Mouse (Mus musculus) midbrain, embryonic 15.5 days (tissue): ENCODE measurements around the gene Mul1. TPM values are rescaled to one million over a fixed set of nuclear protein-coding genes. Genes with fewer than 3 reads are reported as not detected.

Experiments
- ATAC-seq: fragments of 200-750 bp; cut with Nextera tagmentation; replicated peaks from 2 replicates; pipeline ENCODE4 v1.8.0; 2017; ENCODE audit warnings: moderate TSS enrichment
- H3K27ac ChIP-seq: fragments of 300-500 bp; sonication (generic); 2 replicates; pipeline ENCODE4 v1.5.1; 2015; ENCODE audit warnings: mild to moderate bottlenecking, inconsistent platforms
- H3K27me3 ChIP-seq: fragments of 300-500 bp; sonication (generic); replicated peaks from 2 replicates; pipeline ENCODE4 v1.6.1; 2015; ENCODE audit warnings: inconsistent platforms
- H3K36me3 ChIP-seq: fragments of 300-500 bp; sonication (generic); replicated peaks from 2 replicates; pipeline ENCODE4 v1.6.1; 2015; ENCODE audit warnings: inconsistent platforms
- H3K4me1 ChIP-seq: fragments of 300-500 bp; sonication (generic); 2 replicates; pipeline ENCODE4 v1.6.1; 2015; ENCODE audit warnings: inconsistent platforms
- H3K4me2 ChIP-seq: fragments of 300-500 bp; sonication (generic); 2 replicates; pipeline ENCODE4 v1.6.1; 2015; ENCODE audit warnings: inconsistent platforms, mild to moderate bottlenecking, moderate library complexity
- H3K4me3 ChIP-seq: fragments of 300-500 bp; sonication (generic); 2 replicates; pipeline ENCODE4 v1.5.1; 2015; ENCODE audit warnings: mild to moderate bottlenecking, inconsistent platforms
- H3K9ac ChIP-seq: fragments of 300-500 bp; sonication (generic); 2 replicates; pipeline ENCODE4 v1.6.1; 2015; ENCODE audit warnings: mild to moderate bottlenecking, inconsistent platforms
- H3K9me3 ChIP-seq: fragments of 300-500 bp; sonication (generic); 2 replicates; pipeline ENCODE4 v1.6.1; 2016; ENCODE audit warnings: inconsistent platforms
- WGBS: fragments of 180-500 bp; shearing (Covaris S2); methylation state at CpG from one replicate; pipeline ENCODE4 v1.1.7; 2015; ENCODE audit warnings: mixed read lengths; 5-methylcytosine and 5-hydroxymethylcytosine counted together
- polyA plus RNA-seq: library from polyadenylated mRNA; unstranded; fragments of >200 nt; fragmentation: Nextera tagmentation; extraction: Ambion mirVana; gene quantifications from 2 replicates; pipeline ENCODE4 v1.2.1, GENCODE M21; 2015

The Mul1 gene
- 18.5 and 21.5 TPM in 2 replicates for polyA plus RNA-seq

GRCm38 (mm10) chr4:138434347-138435316, at the start of gene Mul1:
Mul1 (plus strand) TSS chr4:138434671.
- Histone ChIP-seq H3K4me1 (peaks cover 13% of the 10 kb centered on the region), H3K27me3 (0 out of 2 replicates have a peak, but pooled peaks cover 14% of the 10 kb centered on the region), H3K9ac (peak within 1 kb of the TSS; percentile 60), H3K36me3 (peaks cover 21% of the 10 kb centered on the region), H3K9me3 (no peaks in the 10 kb centered on the region), H3K4me3 (peak within 1 kb of the TSS; percentile 70), H3K27ac (peak within 1 kb of the TSS; percentile 81), H3K4me2 (peak within 1 kb of the TSS; percentile 61)
- peak; percentile 93 for ATAC-seq
- 2% methylated on average over 63 of the region's 64 CpGs for WGBS

- ATAC-seq: no peak
- 62% methylated on average over 7 of the region's 7 CpGs for WGBS
- no peak overlapping the region for H3K27ac ChIP-seq
- H3K27me3 ChIP-seq: peaks cover 66% of the 10 kb centered on the region
- peak overlapping the region; percentile 92 for H3K4me2 ChIP-seq
- H3K36me3 ChIP-seq: no peaks in the 10 kb centered on the region
- peak overlapping the region; percentile 53 for H3K4me3 ChIP-seq
- H3K9me3 ChIP-seq: no peaks in the 10 kb centered on the region
- no peak overlapping the region for H3K9ac ChIP-seq
- peaks cover 23% of the 10 kb centered on the region; the same call in 1 of the 2 replicates for H3K4me1 ChIP-seq
Observed at GRCm38 (mm10) chr4:138393703-138394102, 40.8 kb upstream of the Mul1 start.

- Histone ChIP-seq H3K36me3 (no peaks in the 10 kb centered on the region), H3K9ac (peak overlapping the region; percentile 60), H3K27ac (0 out of 2 replicates have a peak overlapping the region, but pooled peaks have one; percentile 2), H3K9me3 (no peaks in the 10 kb centered on the region), H3K27me3 (peaks cover 68% of the 10 kb centered on the region), H3K4me3 (peak overlapping the region; percentile 53), H3K4me2 (peak overlapping the region; percentile 92), H3K4me1 (peaks cover 23% of the 10 kb centered on the region; the same call in 1 of the 2 replicates)
- peak; percentile 67 for ATAC-seq
- under 1% methylated on average over 101 of the region's 103 CpGs for WGBS
Observed at GRCm38 (mm10) chr4:138395087-138395970, 39.1 kb upstream of the Mul1 start.

DNA sequence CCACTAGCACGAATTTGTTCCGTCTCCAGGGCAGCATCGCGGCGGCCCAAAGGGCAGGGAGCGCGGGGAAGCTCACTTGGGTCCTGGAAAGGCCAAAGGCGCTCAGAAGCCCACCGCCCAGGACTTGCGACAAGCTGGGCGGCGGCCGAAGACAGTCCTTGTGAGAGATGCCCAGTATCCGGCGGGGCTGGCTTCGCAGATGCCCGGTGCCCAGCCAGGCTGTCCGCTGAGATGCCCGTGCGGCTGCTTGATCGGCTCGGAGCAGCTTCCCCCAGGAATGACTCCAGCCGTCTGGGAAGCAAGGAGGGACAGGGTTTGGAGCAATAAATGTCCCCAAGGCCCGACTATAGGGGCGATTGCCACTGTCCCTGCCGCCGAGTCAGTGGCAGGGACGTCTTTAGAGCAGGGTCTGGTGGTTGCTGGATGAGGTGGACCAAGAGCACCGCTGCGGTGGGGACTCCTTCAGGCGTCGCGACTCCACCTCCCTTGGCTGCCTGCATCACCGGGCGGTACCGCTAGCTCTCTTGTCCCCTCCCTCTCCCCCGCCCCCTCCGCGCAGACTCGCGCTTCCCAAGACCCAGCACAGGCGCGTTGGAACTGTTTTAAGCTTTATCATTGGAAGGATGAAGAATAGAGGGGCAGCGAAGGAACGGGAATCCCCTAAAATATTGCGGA, 38.4 kb upstream of the Mul1 start, which contains the start of gene Fam43b:
Gene Fam43b, minus strand, starts transcription at position 558 of the 675 bp plus-strand sequence.
- H3K9me3 ChIP-seq: no peaks in the 10 kb centered on the region
- H3K27me3 ChIP-seq: peaks cover 68% of the 10 kb centered on the region
- WGBS: 1% methylated on average over 46 of the region's 46 CpGs
- ATAC-seq: peak; percentile 68
- no peaks in the 10 kb centered on the region for H3K36me3 ChIP-seq
- H3K4me2 ChIP-seq: peak within 1 kb of the TSS; percentile 92
- peaks cover 23% of the 10 kb centered on the region; the same call in 1 of the 2 replicates for H3K4me1 ChIP-seq
- H3K9ac ChIP-seq: peak within 1 kb of the TSS; percentile 60
- peak within 1 kb of the TSS; percentile 53 for H3K4me3 ChIP-seq
- H3K27ac ChIP-seq: 0 out of 2 replicates have a peak within 1 kb of the TSS, but pooled peaks have one; percentile 2

DNA sequence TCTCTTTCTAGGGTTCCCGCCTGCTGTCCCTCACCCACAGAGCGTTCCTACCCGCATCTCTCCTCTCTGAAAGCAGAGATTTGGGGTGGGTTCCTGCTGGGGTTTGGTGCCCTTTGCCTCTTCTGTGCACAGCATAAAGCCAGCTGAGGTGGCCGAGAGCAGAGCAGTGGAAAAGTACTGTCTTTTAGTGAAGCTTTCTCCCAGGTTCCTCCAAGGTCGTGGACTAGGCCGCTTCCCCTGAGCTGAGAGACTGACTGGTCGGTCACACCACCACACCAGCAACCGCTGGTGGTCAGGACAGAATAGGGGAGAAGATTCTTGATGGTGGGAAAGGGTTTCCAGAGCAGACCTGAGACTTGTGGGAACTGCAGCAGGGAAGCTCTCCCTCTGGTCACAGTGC, 37.8 kb upstream of the Mul1 start:
- Histone ChIP-seq H3K9me3 (no peaks in the 10 kb centered on the region), H3K4me2 (peak overlapping the region; percentile 92), H3K27me3 (peaks cover 68% of the 10 kb centered on the region), H3K4me1 (peaks cover 23% of the 10 kb centered on the region; the same call in 1 of the 2 replicates), H3K9ac (0 out of 2 replicates have a peak overlapping the region, but pooled peaks have one; percentile 60), H3K27ac (no peak overlapping the region), H3K36me3 (no peaks in the 10 kb centered on the region), H3K4me3 (peak overlapping the region; percentile 53)
- WGBS: 2% methylated on average over 8 of the region's 8 CpGs
- ATAC-seq: no peak

DNA sequence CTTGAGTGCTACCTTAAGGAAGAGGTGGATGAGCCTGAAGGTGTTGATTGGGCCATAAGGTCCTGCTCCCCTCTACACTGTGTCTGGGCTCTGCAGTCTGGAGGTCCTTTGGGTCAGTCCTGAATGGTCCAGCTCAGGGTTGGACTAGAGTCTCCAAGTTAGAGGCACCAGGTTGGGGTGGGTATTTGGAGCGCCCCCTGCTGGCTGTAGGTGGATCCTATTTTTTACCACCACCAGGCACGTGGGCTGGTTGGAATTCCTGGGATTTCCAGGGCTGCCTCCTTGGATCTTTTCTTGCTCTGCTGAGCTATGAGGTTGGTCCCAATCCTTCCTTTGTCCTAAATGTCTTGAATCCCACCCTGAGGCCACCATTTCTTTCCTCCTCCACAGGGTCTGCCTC, 29.7 kb upstream of the Mul1 start:
- Histone ChIP-seq H3K4me3 (no peak overlapping the region), H3K27me3 (no peaks in the 10 kb centered on the region; the same call in 1 of the 2 replicates), H3K36me3 (no peaks in the 10 kb centered on the region), H3K27ac (no peak overlapping the region), H3K4me1 (no peaks in the 10 kb centered on the region), H3K9ac (no peak overlapping the region), H3K4me2 (no peak overlapping the region), H3K9me3 (no peaks in the 10 kb centered on the region)
- WGBS: 0% methylated on average over 2 of the region's 2 CpGs
- no peak for ATAC-seq

- H3K4me2 ChIP-seq: no peak overlapping the region
Observed at GRCm38 (mm10) chr4:138407479-138408194, 26.8 kb upstream of the Mul1 start.

DNA sequence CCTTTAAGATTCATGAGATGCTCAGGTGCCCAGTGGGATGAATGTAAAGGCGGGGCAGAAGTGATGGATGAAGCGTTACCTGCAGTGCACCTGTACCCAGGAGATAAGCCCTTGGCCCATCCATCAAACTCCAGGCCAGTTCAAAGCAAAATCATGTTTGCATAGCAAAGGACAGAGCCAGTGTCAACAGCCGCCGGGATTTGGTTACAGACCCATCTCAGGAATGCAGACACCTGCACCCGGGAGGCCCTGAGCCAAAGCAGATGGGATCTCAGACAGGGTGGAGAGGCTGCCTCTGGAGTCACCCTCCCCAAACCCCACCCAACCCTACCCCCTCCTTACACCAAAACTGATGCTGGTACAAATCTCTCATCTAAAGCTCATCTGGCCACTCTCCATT, 23.5 kb upstream of the Mul1 start:
- 18% methylated on average over 5 of the region's 5 CpGs for WGBS
- Histone ChIP-seq H3K9me3 (no peaks in the 10 kb centered on the region), H3K4me2 (no peak overlapping the region), H3K9ac (no peak overlapping the region), H3K4me1 (peaks cover 14% of the 10 kb centered on the region), H3K4me3 (no peak overlapping the region), H3K27me3 (no peaks in the 10 kb centered on the region; the same call in 1 of the 2 replicates), H3K27ac (no peak overlapping the region), H3K36me3 (no peaks in the 10 kb centered on the region)
- no peak for ATAC-seq

More at GRCm38 (mm10) chr4:138407479-138408194, 26.8 kb upstream of the Mul1 start:
- Histone ChIP-seq H3K4me1 (no peaks in the 10 kb centered on the region), H3K4me3 (no peak overlapping the region), H3K27me3 (no peaks in the 10 kb centered on the region; the same call in 1 of the 2 replicates), H3K9ac (no peak overlapping the region), H3K9me3 (no peaks in the 10 kb centered on the region), H3K27ac (no peak overlapping the region), H3K36me3 (no peaks in the 10 kb centered on the region)
- 82% methylated on average over 12 of the region's 13 CpGs for WGBS
- no peak for ATAC-seq

GRCm38 (mm10) chr4:138411504-138412121, 22.9 kb upstream of the Mul1 start:
- Histone ChIP-seq H3K9ac (no peak overlapping the region), H3K9me3 (no peaks in the 10 kb centered on the region), H3K4me2 (no peak overlapping the region), H3K4me1 (peaks cover 14% of the 10 kb centered on the region), H3K27ac (no peak overlapping the region), H3K36me3 (no peaks in the 10 kb centered on the region), H3K4me3 (no peak overlapping the region), H3K27me3 (no peaks in the 10 kb centered on the region; the same call in 1 of the 2 replicates)
- no peak for ATAC-seq
- 58% methylated on average over 7 of the region's 7 CpGs for WGBS

- H3K27ac ChIP-seq: peak overlapping the region; percentile 70
- no peak overlapping the region for H3K9ac ChIP-seq
- H3K4me3 ChIP-seq: no peak overlapping the region
- H3K27me3 ChIP-seq: peaks cover 3% of the 10 kb centered on the region; the same call in 1 of the 2 replicates
- H3K36me3 ChIP-seq: no peaks in the 10 kb centered on the region
- H3K4me2 ChIP-seq: no peak overlapping the region; the same call in 1 of the 2 replicates
- ATAC-seq: no peak
- H3K4me1 ChIP-seq: peaks cover 29% of the 10 kb centered on the region
- no peaks in the 10 kb centered on the region for H3K9me3 ChIP-seq
- WGBS: 20% methylated on average over 6 of the region's 6 CpGs
Observed at GRCm38 (mm10) chr4:138414725-138415124, 19.7 kb upstream of the Mul1 start.
